Mouse (Mus musculus): ENCODE results near the gene Rapgef5. TPM values are rescaled to one million over a fixed set of nuclear protein-coding genes. Genes with fewer than 3 reads are reported as not detected.
"Not testable (repeated sequence)": the region's sequence is repeated elsewhere in the genome, so short reads cannot be mapped to it uniquely, and the experiment has no call there.

Gene Rapgef5
- polyA plus RNA-seq, 1 experiment from 2014 or later: 25.7 TPM

GRCm38 (mm10) chr12:117781360-117781759 lies 265.1 kb downstream of the Rapgef5 start:
- Histone ChIP-seq H3K9ac (ENCODE audit: low read length) (no peak overlapping the region), H3K9me3 (replicated peaks; ENCODE audit: control insufficient read depth, low read length) (no peaks in the 10 kb centered on the region), H3K4me1 (ENCODE audit: control insufficient read depth, insufficient read depth, low read length) (0 out of 2 replicates have a peak, but pooled peaks cover 2% of the 10 kb centered on the region), H3K4me2 (ENCODE audit: low read length) (no peak overlapping the region), H3K4me3 (ENCODE audit: low read depth, low read length) (no peak overlapping the region), H3K27me3 (replicated peaks; ENCODE audit: control insufficient read depth, insufficient read depth, low read length) (no peaks in the 10 kb centered on the region), H3K27ac (ENCODE audit: low read depth, low read length) (no peak overlapping the region), H3K36me3 (ENCODE audit: control insufficient read depth, insufficient read depth, low read length) (no peaks in the 10 kb centered on the region)
- no peak for DNase-seq (ENCODE audit: low spot score)
- ATAC-seq: no peak
- WGBS: 53% methylated on average over 2 of the region's 2 CpGs

GRCm38 (mm10) chr12:117783426-117783825 lies 267.1 kb downstream of the Rapgef5 start:
- 11% methylated on average over 1 of the region's 1 CpGs for WGBS
- H3K36me3 ChIP-seq (ENCODE audit: control insufficient read depth, insufficient read depth, low read length): no peaks in the 10 kb centered on the region
- H3K9ac ChIP-seq (ENCODE audit: low read length): no peak overlapping the region
- H3K9me3 ChIP-seq (replicated peaks; ENCODE audit: control insufficient read depth, low read length): no peaks in the 10 kb centered on the region
- no peak overlapping the region for H3K27ac ChIP-seq (ENCODE audit: low read depth, low read length)
- no peak overlapping the region for H3K4me2 ChIP-seq (ENCODE audit: low read length)
- H3K27me3 ChIP-seq (replicated peaks; ENCODE audit: control insufficient read depth, insufficient read depth, low read length): 0 out of 2 replicates have a peak, but pooled peaks cover 4% of the 10 kb centered on the region
- no peak overlapping the region for H3K4me3 ChIP-seq (ENCODE audit: low read depth, low read length)
- H3K4me1 ChIP-seq (ENCODE audit: control insufficient read depth, insufficient read depth, low read length): peaks cover 7% of the 10 kb centered on the region; the same call in 1 of the 2 replicates
- DNase-seq (ENCODE audit: low spot score): no peak
- no peak for ATAC-seq

GRCm38 (mm10) chr12:117786621-117787020 lies 270.3 kb downstream of the Rapgef5 start:
- 0 out of 2 replicates have a peak, but pooled peaks cover 4% of the 10 kb centered on the region for H3K27me3 ChIP-seq (replicated peaks; ENCODE audit: control insufficient read depth, insufficient read depth, low read length)
- H3K9me3 ChIP-seq (replicated peaks; ENCODE audit: control insufficient read depth, low read length): no peaks in the 10 kb centered on the region
- H3K9ac ChIP-seq (ENCODE audit: low read length): no peak overlapping the region
- no peak for DNase-seq (ENCODE audit: low spot score)
- no peak overlapping the region for H3K27ac ChIP-seq (ENCODE audit: low read depth, low read length)
- no peaks in the 10 kb centered on the region for H3K36me3 ChIP-seq (ENCODE audit: control insufficient read depth, insufficient read depth, low read length)
- ATAC-seq: 0 out of 2 replicates have a peak, but pooled peaks have one; percentile 50
- H3K4me3 ChIP-seq (ENCODE audit: low read depth, low read length): no peak overlapping the region
- no peak overlapping the region for H3K4me2 ChIP-seq (ENCODE audit: low read length)
- 5% methylated on average over 6 of the region's 6 CpGs for WGBS
- H3K4me1 ChIP-seq (ENCODE audit: control insufficient read depth, insufficient read depth, low read length): peaks cover 11% of the 10 kb centered on the region; the same call in 1 of the 2 replicates

GRCm38 (mm10) chr12:117788513-117789011 lies 272.3 kb downstream of the Rapgef5 start:
- Histone ChIP-seq H3K9me3 (replicated peaks; ENCODE audit: control insufficient read depth, low read length) (no peaks in the 10 kb centered on the region), H3K9ac (ENCODE audit: low read length) (no peak overlapping the region), H3K27ac (ENCODE audit: low read depth, low read length) (no peak overlapping the region), H3K4me1 (ENCODE audit: control insufficient read depth, insufficient read depth, low read length) (peaks cover 11% of the 10 kb centered on the region; the same call in 1 of the 2 replicates), H3K36me3 (ENCODE audit: control insufficient read depth, insufficient read depth, low read length) (no peaks in the 10 kb centered on the region), H3K4me2 (ENCODE audit: low read length) (peak overlapping the region; percentile 48), H3K27me3 (replicated peaks; ENCODE audit: control insufficient read depth, insufficient read depth, low read length) (0 out of 2 replicates have a peak, but pooled peaks cover 4% of the 10 kb centered on the region), H3K4me3 (ENCODE audit: low read depth, low read length) (0 out of 2 replicates have a peak overlapping the region, but pooled peaks have one; percentile 14)
- DNase-seq (ENCODE audit: low spot score): no peak
- 14% methylated on average over 24 of the region's 24 CpGs for WGBS
- ATAC-seq: peak; percentile 46; the same call in 1 of the 2 replicates

GRCm38 (mm10) chr12:117789017-117789416 lies 272.7 kb downstream of the Rapgef5 start:
- Histone ChIP-seq H3K4me2 (ENCODE audit: low read length) (peak overlapping the region; percentile 48; the same call in 1 of the 2 replicates), H3K9me3 (replicated peaks; ENCODE audit: control insufficient read depth, low read length) (no peaks in the 10 kb centered on the region), H3K4me3 (ENCODE audit: low read depth, low read length) (no peak overlapping the region), H3K36me3 (ENCODE audit: control insufficient read depth, insufficient read depth, low read length) (no peaks in the 10 kb centered on the region), H3K27me3 (replicated peaks; ENCODE audit: control insufficient read depth, insufficient read depth, low read length) (0 out of 2 replicates have a peak, but pooled peaks cover 4% of the 10 kb centered on the region), H3K9ac (ENCODE audit: low read length) (no peak overlapping the region), H3K4me1 (ENCODE audit: control insufficient read depth, insufficient read depth, low read length) (peaks cover 11% of the 10 kb centered on the region; the same call in 1 of the 2 replicates), H3K27ac (ENCODE audit: low read depth, low read length) (no peak overlapping the region)
- DNase-seq (ENCODE audit: low spot score) (no peak), ATAC-seq (no peak)
- 23% methylated on average over 7 of the region's 7 CpGs for WGBS

- Histone ChIP-seq H3K27ac (ENCODE audit: low read depth, low read length) (no peak overlapping the region), H3K36me3 (ENCODE audit: control insufficient read depth, insufficient read depth, low read length) (no peaks in the 10 kb centered on the region), H3K4me1 (ENCODE audit: control insufficient read depth, insufficient read depth, low read length) (0 out of 2 replicates have a peak, but pooled peaks cover 3% of the 10 kb centered on the region), H3K4me2 (ENCODE audit: low read length) (no peak overlapping the region), H3K9me3 (replicated peaks; ENCODE audit: control insufficient read depth, low read length) (no peaks in the 10 kb centered on the region), H3K9ac (ENCODE audit: low read length) (no peak overlapping the region), H3K27me3 (replicated peaks; ENCODE audit: control insufficient read depth, insufficient read depth, low read length) (no peaks in the 10 kb centered on the region), H3K4me3 (ENCODE audit: low read depth, low read length) (no peak overlapping the region)
- 42% methylated on average over 4 of the region's 4 CpGs for WGBS
- ATAC-seq: peak; percentile 54; the same call in 1 of the 2 replicates
- peak; percentile 51 for DNase-seq (ENCODE audit: low spot score)
Observed at GRCm38 (mm10) chr12:117795303-117795702, 279.0 kb downstream of the Rapgef5 start.

- no CpG with 5 or more reads among the region's 6 CpGs for WGBS
- not testable (repeated sequence) for H3K4me3 ChIP-seq (ENCODE audit: low read depth, low read length); H3K27me3 ChIP-seq (replicated peaks; ENCODE audit: control insufficient read depth, insufficient read depth, low read length); H3K9me3 ChIP-seq (replicated peaks; ENCODE audit: control insufficient read depth, low read length); H3K9ac ChIP-seq (ENCODE audit: low read length); H3K27ac ChIP-seq (ENCODE audit: low read depth, low read length); H3K36me3 ChIP-seq (ENCODE audit: control insufficient read depth, insufficient read depth, low read length); ATAC-seq; H3K4me2 ChIP-seq (ENCODE audit: low read length); DNase-seq (ENCODE audit: low spot score)
- H3K4me1 ChIP-seq (ENCODE audit: control insufficient read depth, insufficient read depth, low read length): peaks cover 31% of the 10 kb centered on the region
Observed at GRCm38 (mm10) chr12:117803989-117804388, 287.7 kb downstream of the Rapgef5 start, which contains the start of gene Cdca7l. Cdca7l (plus strand) TSS chr12:117804289.

- no peak for ATAC-seq
- no peak overlapping the region for H3K9ac ChIP-seq (ENCODE audit: low read length)
Observed at GRCm38 (mm10) chr12:117805576-117805975, 289.3 kb downstream of the Rapgef5 start.

GRCm38 (mm10) chr12:117806007-117806451 lies 289.8 kb downstream of the Rapgef5 start:
- Histone ChIP-seq H3K36me3 (ENCODE audit: control insufficient read depth, insufficient read depth, low read length) (no peaks in the 10 kb centered on the region), H3K9me3 (replicated peaks; ENCODE audit: control insufficient read depth, low read length) (no peaks in the 10 kb centered on the region), H3K4me2 (ENCODE audit: low read length) (peak overlapping the region; percentile 47), H3K27me3 (replicated peaks; ENCODE audit: control insufficient read depth, insufficient read depth, low read length) (peaks cover 6% of the 10 kb centered on the region; the same call in 1 of the 2 replicates), H3K4me3 (ENCODE audit: low read depth, low read length) (peak overlapping the region; percentile 8; the same call in 1 of the 2 replicates), H3K9ac (ENCODE audit: low read length) (peak overlapping the region; percentile 40; the same call in 1 of the 2 replicates), H3K27ac (ENCODE audit: low read depth, low read length) (no peak overlapping the region), H3K4me1 (ENCODE audit: control insufficient read depth, insufficient read depth, low read length) (peaks cover 41% of the 10 kb centered on the region)
- WGBS: 1% methylated on average over 12 of the region's 12 CpGs
- ATAC-seq (peak; percentile 45; the same call in 1 of the 2 replicates), DNase-seq (ENCODE audit: low spot score) (peak; percentile 77)

More at GRCm38 (mm10) chr12:117805576-117805975, 289.3 kb downstream of the Rapgef5 start:
- no peaks in the 10 kb centered on the region for H3K36me3 ChIP-seq (ENCODE audit: control insufficient read depth, insufficient read depth, low read length)
- H3K4me3 ChIP-seq (ENCODE audit: low read depth, low read length): 0 out of 2 replicates have a peak overlapping the region, but pooled peaks have one; percentile 8
- H3K4me1 ChIP-seq (ENCODE audit: control insufficient read depth, insufficient read depth, low read length): peaks cover 41% of the 10 kb centered on the region
- peak overlapping the region; percentile 47 for H3K4me2 ChIP-seq (ENCODE audit: low read length)
- DNase-seq (ENCODE audit: low spot score): no peak
- no peak overlapping the region for H3K27ac ChIP-seq (ENCODE audit: low read depth, low read length)
- no peaks in the 10 kb centered on the region for H3K9me3 ChIP-seq (replicated peaks; ENCODE audit: control insufficient read depth, low read length)
- H3K27me3 ChIP-seq (replicated peaks; ENCODE audit: control insufficient read depth, insufficient read depth, low read length): peaks cover 6% of the 10 kb centered on the region; the same call in 1 of the 2 replicates
- WGBS: 35% methylated on average over 4 of the region's 4 CpGs
